Mouse (Mus musculus) intestine, postnatal 0 days (tissue): Measurements from ENCODE around the gene Pole2. TPM values are rescaled to one million over a fixed set of nuclear protein-coding genes. Genes with fewer than 3 reads are reported as not detected.
"Not testable (repeated sequence)": the region's sequence is repeated elsewhere in the genome, so short reads cannot be mapped to it uniquely, and the experiment has no call there.

Experiments
- ATAC-seq: fragments of 200-750 bp; cut with Nextera tagmentation; 2 replicates; pipeline ENCODE4 v1.8.0; 2017; ENCODE audit warnings: mild to moderate bottlenecking, moderate TSS enrichment, moderate library complexity
- H3K27ac ChIP-seq: fragments of 300-500 bp; sonication (generic); 2 replicates; pipeline ENCODE4 v1.5.1; 2014; ENCODE audit warnings: mild to moderate bottlenecking, low read depth, low read length, moderate library complexity
- H3K27me3 ChIP-seq: fragments of 300-500 bp; sonication (generic); replicated peaks from 2 replicates; pipeline ENCODE4 v1.6.1; 2014; ENCODE audit warnings: low read length, mixed read lengths; ENCODE audit not compliant: control insufficient read depth, insufficient read depth
- H3K36me3 ChIP-seq: fragments of 300-500 bp; sonication (generic); 2 replicates; pipeline ENCODE4 v1.6.1; 2014; ENCODE audit warnings: mild to moderate bottlenecking, moderate library complexity; ENCODE audit not compliant: control insufficient read depth, insufficient read depth
- H3K4me1 ChIP-seq: fragments of 300-500 bp; sonication (generic); replicated peaks from 2 replicates; pipeline ENCODE4 v1.6.1; 2014; ENCODE audit warnings: antibody characterized with exemption, low read length, mixed read lengths; ENCODE audit not compliant: control insufficient read depth, insufficient read depth
- H3K4me2 ChIP-seq: fragments of 300-500 bp; sonication (generic); replicated peaks from 2 replicates; pipeline ENCODE4 v1.6.1; 2014; ENCODE audit warnings: low read depth, mild to moderate bottlenecking, moderate library complexity
- H3K4me3 ChIP-seq: fragments of 300-500 bp; sonication (generic); 2 replicates; pipeline ENCODE4 v1.5.1; 2014; ENCODE audit warnings: low read depth, low read length
- H3K9ac ChIP-seq: fragments of 300-500 bp; sonication (generic); 2 replicates; pipeline ENCODE4 v1.6.1; 2014; ENCODE audit warnings: mild to moderate bottlenecking, low read depth, low read length
- H3K9me3 ChIP-seq: fragments of 300-500 bp; sonication (generic); 2 replicates; pipeline ENCODE4 v1.6.1; 2016; ENCODE audit warnings: mixed run types; ENCODE audit not compliant: control insufficient read depth
- CTCF ChIP-seq: sonication (generic); IDR thresholded peaks from 2 replicates; pipeline ENCODE4 v1.5.1; 2016; ENCODE audit warnings: low read depth, mild to moderate bottlenecking, control low read depth, antibody characterized with exemption, moderate library complexity
- WGBS: fragments of 180-500 bp; shearing (Covaris S2); extraction: QIAGEN DNeasy Blood & Tissue Kit; methylation state at CpG from one replicate; pipeline ENCODE4 v1.1.7; 2014; 5-methylcytosine and 5-hydroxymethylcytosine counted together
- polyA plus RNA-seq: library from polyadenylated mRNA; unstranded; fragments of >200 nt; fragmentation: Nextera tagmentation; extraction: Ambion mirVana; gene quantifications from 2 replicates; pipeline ENCODE4 v1.2.1, GENCODE M21; 2015

Pole2 gene
- polyA plus RNA-seq, 1 experiment from 2014 or later, result 5.4 TPM

DNA sequence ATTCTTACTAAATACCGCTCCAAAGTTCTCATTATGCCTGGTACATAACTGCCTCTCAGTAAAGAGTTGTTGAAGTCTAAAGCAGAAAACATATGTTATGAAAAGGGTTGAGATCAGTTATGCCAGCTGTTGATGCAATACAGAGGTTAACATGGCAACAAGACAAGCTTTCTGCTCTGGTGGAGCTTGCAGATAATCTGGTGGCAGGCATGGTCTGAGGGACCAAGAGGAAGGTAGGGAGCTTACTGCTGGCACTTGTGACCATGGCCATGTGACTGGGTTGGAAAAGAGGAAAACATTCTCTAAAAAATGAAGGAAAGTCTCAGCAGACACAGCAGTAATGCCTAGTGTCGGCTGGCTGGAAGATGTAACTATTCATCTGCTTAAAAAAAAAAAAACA, 56.7 kb downstream of the Pole2 start:
- ATAC-seq, result no peak
- Histone ChIP-seq H3K4me2 (no peak overlapping the region), H3K36me3 (no peaks in the 10 kb centered on the region; the same call in 1 of the 2 replicates), H3K27ac (no peak overlapping the region), H3K4me1 (no peaks in the 10 kb centered on the region), H3K9ac (no peak overlapping the region), H3K27me3 (no peaks in the 10 kb centered on the region), H3K9me3 (no peaks in the 10 kb centered on the region), H3K4me3 (no peak overlapping the region)
- WGBS, result 96% methylated on average over 2 of the region's 2 CpGs
- TF ChIP-seq CTCF, result no peak

- H3K27me3 ChIP-seq, result no peaks in the 10 kb centered on the region
- ATAC-seq, result peak; percentile 91
- H3K9me3 ChIP-seq, result no peaks in the 10 kb centered on the region
- no peaks in the 10 kb centered on the region for H3K36me3 ChIP-seq
- H3K4me2 ChIP-seq, result peak within 1 kb of the TSS; percentile 94
- WGBS, result under 1% methylated on average over 40 of the region's 40 CpGs
- peak within 1 kb of the TSS; percentile 78 for H3K4me3 ChIP-seq
- H3K9ac ChIP-seq, result peak within 1 kb of the TSS; percentile 68
- H3K27ac ChIP-seq, result no peak within 1 kb of the TSS
- 0 out of 2 replicates have a peak, but pooled peaks have one; percentile 11 for TF ChIP-seq CTCF
- no peaks in the 10 kb centered on the region for H3K4me1 ChIP-seq
Measured at GRCm38 (mm10) chr12:69168461-69169106, 59.4 kb downstream of the Pole2 start, which contains the start of gene Lrr1. TSS of gene Lrr1 (plus strand) at chr12:69168814.

DNA sequence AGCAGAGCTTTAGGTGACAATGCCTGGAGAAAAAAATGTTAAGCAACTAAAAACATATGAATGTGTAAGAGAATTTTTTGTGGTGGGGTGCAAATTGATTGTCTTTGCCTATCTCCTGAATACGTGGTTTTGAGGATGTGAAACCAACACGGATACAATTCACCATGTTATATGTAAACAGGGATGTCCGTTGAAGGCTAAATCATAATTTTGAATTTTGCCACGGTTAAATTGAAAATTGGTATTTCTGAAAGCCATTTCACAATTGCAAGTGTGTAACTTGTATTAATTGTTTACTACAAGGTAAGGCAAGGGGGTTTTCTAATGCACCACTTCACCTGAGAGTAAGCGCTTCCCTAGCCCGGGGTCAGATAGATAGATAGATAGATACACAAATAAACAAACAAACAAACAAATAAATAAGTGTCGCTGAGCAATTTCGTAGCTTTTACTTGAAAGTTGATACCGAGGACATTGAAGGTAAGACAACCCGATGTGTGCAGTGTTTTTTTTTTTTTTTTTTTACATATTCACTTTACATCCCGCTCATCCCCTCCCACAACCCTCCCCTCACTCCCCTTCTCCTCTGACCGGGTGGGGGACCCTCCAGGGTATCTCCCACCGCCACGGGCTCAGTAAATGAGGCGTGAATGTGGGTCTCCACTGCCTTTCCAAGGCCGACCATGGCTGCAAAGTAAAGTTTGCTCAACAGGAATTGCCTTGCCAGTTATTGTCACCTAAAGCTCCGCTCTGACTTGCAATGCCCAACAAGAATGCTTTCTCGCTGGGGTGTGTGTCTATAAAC, 60.1 kb downstream of the Pole2 start:
- ATAC-seq, result 0 out of 2 replicates have a peak, but pooled peaks have one; percentile 11
- H3K9me3 ChIP-seq, result no peaks in the 10 kb centered on the region
- H3K9ac ChIP-seq, result peak overlapping the region; percentile 68
- H3K27me3 ChIP-seq, result no peaks in the 10 kb centered on the region
- 10% methylated on average over 18 of the region's 18 CpGs for WGBS
- no peak overlapping the region for H3K27ac ChIP-seq
- H3K4me2 ChIP-seq, result peak overlapping the region; percentile 94
- H3K4me3 ChIP-seq, result peak overlapping the region; percentile 78
- no peaks in the 10 kb centered on the region for H3K4me1 ChIP-seq
- no peak for TF ChIP-seq CTCF
- H3K36me3 ChIP-seq, result no peaks in the 10 kb centered on the region

GRCm38 (mm10) chr12:69166861-69167581, 61.0 kb downstream of the Pole2 start:
- not testable (repeated sequence) for H3K27me3 ChIP-seq, ATAC-seq, H3K36me3 ChIP-seq, H3K4me3 ChIP-seq, H3K27ac ChIP-seq, H3K4me1 ChIP-seq, H3K9ac ChIP-seq, H3K4me2 ChIP-seq, H3K9me3 ChIP-seq
- 74% methylated on average over 8 of the region's 8 CpGs for WGBS

DNA sequence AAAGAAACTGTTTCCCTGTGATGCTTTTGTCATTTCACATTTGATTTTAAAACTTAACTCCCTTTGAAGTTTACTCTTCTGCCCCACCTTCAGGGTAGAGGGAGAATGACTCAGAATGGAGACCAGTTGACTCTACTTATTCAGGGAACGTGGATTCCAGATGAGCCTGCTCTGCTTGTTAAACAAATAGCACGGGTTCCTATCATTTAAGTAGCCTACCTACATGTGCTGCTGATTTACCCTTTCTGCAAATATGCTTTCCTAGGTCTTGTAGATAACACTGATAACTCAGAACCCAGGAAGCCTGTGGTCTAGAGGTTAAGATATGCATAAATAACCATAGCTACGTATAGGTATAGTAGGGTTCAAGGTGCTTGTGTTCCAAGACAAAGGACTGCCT, 63.1 kb downstream of the Pole2 start:
- Histone ChIP-seq H3K27ac (no peak overlapping the region), H3K4me3 (no peak overlapping the region), H3K27me3 (no peaks in the 10 kb centered on the region), H3K4me1 (no peaks in the 10 kb centered on the region), H3K36me3 (no peaks in the 10 kb centered on the region), H3K9me3 (no peaks in the 10 kb centered on the region), H3K4me2 (no peak overlapping the region), H3K9ac (no peak overlapping the region)
- no peak for TF ChIP-seq CTCF
- no peak for ATAC-seq
- WGBS, result 25% methylated on average over 3 of the region's 3 CpGs

- not testable (repeated sequence) for H3K4me1 ChIP-seq, ATAC-seq, H3K4me3 ChIP-seq, H3K36me3 ChIP-seq, H3K27ac ChIP-seq, H3K9me3 ChIP-seq, H3K9ac ChIP-seq, H3K4me2 ChIP-seq, H3K27me3 ChIP-seq
- 84% methylated on average over 4 of the region's 4 CpGs for whole genome bisulfite sequencing
Measured at GRCm38 (mm10) chr12:69163586-69163985, 64.4 kb downstream of the Pole2 start.

- WGBS, result 82% methylated on average over 2 of the region's 2 CpGs
- not testable (repeated sequence) for H3K4me2 ChIP-seq, H3K9ac ChIP-seq, H3K4me1 ChIP-seq, H3K4me3 ChIP-seq, H3K27me3 ChIP-seq, ATAC-seq, H3K9me3 ChIP-seq, H3K27ac ChIP-seq
- H3K36me3 ChIP-seq, result peaks cover 12% of the 10 kb centered on the region; the same call in 1 of the 2 replicates
Measured at GRCm38 (mm10) chr12:69160677-69161076, 67.3 kb downstream of the Pole2 start.
